Mouse (Mus musculus) adrenal gland, adult 8-10 months (tissue): ENCODE measurements around the gene Tubb3. TPM values are rescaled to one million over a fixed set of nuclear protein-coding genes. Genes with fewer than 3 reads are reported as not detected.
"Not testable (repeated sequence)": the region's sequence is repeated elsewhere in the genome, so short reads cannot be mapped to it uniquely, and the experiment has no call there.

Source experiments
- DNase-seq: peaks from one replicate; pipeline ENCODE4 v3.0.0; 2022
- total RNA-seq, 4 experiments: library from RNA; stranded (reverse); gene quantifications; 2 replicates each; pipeline ENCODE4 v1.2.4; 2022

Tubb3 gene
- total RNA-seq, 4 experiments from 2014 or later = 2.9 to 9.7 (median 6.6) TPM

DNA sequence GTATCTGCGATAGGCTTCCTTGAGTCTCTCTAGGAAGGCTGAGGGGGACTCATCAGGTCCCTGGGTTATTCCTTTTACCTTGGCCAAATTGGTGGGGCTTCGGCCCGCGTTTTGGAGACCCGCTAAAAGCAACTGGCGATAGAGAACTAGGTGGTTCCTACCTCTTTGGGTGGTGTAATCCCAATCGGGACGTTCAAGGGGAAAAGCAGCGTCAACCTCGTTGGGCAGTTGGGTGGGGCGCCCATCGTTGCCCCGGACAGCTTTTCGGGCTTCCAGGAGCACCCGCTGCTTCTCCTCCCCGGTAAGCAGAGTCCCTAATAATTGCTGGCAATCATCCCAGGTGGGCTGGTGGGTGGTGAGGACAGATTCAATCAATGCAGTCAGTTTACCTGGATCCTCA is 21.2 kb downstream of the Tubb3 start:
- no peak for DNase-seq

DNA sequence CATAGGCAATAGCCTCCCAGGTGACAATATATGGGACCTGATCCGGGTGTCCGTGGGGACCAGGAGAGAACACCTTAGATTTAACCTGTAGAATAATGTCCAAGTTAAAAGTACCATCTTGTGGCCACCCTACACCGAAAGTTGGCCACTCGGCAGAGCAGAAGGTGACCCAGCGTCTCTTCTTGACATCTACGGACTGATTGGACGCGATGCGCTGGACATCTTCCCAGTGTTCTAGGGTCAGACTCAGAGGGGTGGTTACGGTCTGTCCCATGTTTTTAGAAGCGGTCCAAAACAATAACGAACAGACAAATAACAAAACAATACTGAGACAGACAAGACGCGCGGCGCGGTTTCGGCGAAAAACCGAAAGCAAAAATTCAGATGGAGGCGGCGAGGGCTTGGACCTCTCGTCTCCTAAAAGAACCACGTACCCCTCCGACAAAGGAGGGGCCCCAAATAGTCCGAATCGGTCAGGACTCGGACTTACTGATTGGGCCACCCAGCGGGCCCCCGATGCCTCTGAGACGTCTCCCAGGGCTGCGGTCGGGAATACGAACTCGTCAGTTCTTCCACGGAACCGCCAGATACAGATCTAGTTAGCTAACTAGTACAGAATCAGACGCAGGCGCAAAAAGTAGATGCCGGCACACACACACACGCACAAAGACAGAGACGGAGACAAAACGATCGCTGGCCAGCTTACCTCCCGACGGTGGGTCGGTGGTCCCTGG is 22.2 kb downstream of the Tubb3 start:
- DNase-seq = not testable (repeated sequence)

DNA sequence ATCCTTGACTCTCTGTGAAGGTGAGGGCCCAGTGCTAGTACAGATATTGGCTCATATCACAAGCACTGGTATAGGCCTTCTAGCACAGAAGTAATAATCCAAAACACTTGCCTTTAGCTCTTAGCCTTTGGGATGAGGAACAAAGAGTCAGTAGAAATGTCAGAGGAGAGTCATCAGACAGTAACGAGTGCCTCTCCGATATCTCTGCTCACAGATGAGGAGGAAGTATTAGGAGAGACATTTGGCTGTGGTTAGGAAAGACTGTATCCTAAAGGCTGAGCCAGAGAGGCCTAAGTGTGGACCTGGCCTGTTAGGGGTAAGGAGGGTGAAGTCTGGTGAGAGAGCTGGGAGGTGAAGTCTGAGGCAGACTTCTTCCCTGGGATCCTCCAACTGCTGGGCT is 30.6 kb downstream of the Tubb3 start:
- DNase-seq = no peak

DNA sequence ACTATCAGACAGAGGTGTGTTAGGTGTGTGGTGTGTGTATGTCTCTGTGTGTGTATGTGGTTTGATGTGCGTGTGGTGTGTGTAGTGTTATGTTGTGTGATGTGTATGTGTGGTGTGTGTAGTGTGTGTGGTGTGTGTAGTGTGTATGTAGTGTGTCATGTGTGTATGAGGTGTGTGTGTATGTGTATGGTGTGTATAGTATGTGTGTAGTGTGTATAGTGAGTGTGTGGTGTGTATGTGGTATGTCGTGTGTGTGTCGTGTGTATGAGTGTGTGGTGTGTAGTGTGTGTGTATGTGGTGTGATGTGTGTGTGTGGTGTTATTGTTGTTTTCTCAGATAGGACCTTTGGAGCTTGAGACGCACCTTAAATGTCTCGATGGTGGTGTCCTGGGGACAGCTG is 31.1 kb downstream of the Tubb3 start:
- DNase-seq = no peak

DNA sequence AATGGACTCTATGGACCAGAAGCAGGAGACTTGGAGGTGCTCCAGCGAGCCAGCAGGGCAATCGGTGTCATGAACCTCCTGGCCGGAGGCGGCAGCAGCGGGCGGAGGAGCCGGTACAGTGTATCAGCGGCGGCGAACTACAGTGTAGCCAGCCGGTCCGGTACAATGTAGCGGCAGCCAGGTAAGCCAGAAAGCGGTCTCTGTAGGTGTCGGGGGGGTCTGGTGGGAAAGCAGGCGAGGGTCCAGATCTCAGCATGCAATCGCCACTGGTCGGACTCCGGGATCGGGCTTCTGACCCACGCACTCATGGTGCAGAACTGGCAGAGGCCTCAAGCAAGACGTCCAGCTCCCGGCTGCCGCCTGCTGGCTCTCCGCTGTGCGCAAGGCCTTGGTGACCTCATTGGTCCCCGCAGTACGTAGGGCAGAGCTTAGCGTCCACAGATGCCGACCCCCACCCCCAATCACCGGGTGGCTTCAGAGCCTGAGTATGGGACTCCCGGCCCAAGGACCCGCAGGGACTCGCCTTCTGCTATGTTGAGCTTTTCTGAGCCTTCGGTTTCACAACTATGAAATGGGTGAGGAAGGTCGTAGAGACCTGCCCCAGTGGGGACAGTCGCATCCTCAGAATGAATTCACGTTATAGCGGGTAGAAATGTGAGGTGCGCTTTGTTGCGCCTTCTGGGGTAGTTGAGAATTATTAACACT is 31.8 kb downstream of the Tubb3 start:
- DNase-seq = peak; percentile 81

DNA sequence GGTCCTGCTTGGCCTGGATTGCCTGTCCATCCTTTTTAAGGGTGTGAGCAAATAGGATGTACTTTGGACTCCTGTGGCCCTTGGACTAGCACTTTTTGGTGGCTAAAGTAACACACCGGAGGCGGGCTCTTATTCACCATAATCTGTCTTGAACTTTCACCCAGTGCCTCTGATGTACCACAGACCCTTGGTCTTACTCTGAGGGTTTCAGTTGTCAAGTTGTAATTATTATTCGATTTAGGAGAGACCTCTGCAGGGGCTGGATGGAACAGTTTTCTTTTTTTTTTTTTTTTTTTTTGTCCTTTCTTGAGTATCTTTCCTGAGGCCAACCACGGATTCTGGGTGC is 32.3 kb downstream of the Tubb3 start:
- DNase-seq = no peak

DNA sequence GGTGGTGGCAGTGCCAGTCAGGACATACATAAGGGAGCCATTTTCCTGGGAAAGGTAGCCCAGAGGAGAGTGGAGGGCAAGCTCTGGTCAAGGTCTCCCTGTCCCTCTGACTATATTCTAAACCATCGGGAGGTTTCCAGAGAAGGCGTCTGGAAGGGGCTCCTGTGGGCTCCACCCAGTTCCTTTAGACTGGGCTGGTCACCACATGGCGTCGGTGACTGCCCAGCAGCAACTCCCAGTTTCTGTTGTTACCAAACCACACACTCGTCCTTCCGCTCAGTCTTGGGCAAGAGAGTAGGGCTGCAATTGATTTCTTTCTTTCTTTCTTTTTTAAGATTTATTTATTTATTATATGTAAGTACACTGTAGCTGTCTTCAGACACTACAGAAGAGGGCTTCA is 32.9 kb downstream of the Tubb3 start:
- DNase-seq = no peak

DNA sequence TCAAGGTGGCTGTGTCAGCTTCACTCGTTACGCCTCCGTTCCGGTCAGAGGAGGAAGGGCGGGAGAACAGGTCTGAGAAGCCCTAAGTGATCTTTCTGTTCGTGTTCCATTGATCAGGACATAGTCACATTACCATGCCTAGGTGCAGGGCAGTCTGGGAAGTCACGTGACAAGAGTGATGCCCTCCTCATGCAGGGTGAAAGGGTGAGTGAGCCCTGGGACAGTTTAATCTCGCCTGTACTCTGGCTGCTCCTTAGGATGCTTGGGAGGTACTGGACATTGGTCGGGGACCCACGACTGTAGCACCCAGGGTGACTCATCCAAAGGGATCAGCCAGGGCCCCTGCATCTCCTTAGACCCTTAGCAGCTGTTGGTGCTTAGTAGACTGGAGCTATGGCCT is 34.8 kb downstream of the Tubb3 start:
- DNase-seq = no peak

DNA sequence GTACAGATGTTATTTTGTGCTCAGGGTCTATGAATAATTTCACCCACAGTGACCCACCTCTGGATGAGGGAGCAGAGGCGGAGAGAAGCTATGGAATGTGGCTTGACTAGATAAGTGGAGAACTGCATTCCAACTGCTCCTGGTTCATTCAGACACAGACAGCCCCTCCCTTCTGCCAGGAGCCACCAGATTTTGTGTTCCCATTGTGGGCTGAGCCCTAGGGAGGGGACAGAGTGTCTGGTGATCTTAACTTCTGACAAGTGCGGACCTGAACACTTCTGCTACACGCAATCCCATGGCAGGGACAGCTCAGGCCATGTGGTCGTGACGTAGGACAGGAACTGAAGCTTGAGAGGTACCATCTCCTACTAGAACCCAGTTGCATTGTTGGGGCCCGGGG is 35.6 kb downstream of the Tubb3 start:
- DNase-seq = no peak

DNA sequence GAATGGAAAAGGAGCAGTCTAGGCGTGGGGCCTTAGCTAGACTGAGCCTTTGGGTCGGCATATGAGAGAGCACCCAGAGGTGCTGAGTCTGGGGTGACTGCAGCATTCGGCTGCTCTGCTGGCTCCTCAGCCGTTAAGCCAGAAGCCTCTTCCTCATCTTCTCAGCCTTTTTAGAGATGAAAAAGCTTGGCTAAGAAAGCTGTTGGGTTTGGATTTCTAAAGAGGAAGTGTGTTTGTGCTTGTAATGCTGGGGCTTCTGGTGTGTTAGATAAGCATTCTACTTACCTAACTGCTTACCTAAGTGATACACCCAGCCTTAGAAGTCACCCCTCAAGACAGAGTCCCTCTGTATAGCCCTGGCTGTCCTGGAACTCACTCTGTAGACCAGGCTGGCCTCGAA is 39.6 kb downstream of the Tubb3 start:
- DNase-seq = no peak

DNA sequence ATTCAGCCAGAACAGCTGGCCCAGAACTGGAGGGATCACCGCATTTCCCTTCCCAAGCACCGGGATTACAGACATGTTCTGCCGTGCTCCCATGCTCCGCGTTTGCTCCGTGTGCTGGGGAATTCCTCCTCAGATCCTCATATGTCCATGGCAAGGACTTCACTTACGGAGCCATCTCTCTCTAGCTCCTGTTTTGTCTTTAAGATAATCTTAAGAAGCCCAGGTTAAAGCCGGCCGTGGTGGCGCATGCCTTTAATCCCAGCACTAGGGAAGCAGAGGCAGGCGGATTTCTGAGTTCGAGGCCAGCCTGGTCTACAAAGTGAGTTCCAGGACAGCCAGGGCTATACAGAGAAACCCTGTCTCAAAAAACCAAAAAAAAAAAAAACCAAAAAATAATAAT is 40.5 kb downstream of the Tubb3 start:
- not testable (repeated sequence) for DNase-seq

DNA sequence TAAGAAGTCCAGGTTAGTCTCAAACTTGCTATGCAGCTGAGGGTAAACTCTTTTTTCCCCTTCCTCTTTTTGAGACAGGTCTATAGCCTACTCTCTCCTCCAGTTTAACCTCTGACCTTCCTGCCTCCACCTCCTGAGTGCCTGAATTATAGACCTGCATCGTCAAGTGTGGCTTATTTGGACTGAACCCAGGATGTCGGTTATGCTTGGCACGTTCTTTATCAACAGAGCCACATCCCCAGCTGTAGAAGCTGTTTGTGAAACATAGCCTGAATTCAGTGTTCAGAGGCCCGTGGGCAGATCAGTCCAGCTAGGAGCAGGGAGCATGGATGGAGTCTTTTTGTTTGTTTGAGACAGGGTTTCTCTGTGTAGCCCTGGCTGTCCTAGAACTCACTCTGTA is 40.9 kb downstream of the Tubb3 start:
- no peak for DNase-seq

DNA sequence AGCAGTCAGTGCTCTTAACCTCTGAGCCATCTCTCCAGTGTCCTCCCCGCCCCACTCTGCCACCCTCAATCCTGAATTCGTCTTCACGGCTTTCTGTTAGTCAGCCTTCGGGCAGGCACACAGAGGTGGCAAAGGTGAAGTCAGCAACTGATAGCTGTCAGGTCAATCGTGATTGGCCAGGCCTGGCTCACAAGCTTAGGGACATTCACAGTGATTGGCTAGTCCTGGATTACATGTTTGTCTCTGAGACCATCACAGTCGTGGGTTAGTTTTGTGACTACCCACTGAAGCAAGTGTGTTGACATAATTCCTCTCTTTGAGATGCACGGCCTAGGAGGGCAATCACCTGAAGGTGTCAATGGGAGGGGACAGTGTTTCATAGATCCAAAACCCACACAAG is 42.1 kb downstream of the Tubb3 start:
- no peak for DNase-seq

DNA sequence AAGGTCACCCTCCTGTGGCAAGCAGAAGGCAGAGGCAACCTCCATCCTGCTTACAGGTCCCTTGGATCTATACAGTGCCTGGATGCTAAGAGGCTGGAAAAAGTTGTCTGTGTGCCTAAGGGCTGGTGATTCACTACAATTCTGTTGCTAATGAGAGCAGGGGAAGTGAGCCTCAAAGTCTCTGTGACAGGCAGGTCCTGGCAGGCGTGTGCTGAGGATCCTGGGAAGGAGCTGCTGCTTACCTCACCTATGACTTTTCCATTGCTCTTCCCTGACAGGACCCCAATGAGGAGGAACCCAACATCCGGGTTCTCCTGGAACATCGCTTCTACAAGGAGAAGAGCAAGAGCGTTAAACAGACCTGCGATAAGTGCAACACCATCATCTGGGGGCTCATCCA is 42.7 kb downstream of the Tubb3 start:
- DNase-seq = no peak

DNA sequence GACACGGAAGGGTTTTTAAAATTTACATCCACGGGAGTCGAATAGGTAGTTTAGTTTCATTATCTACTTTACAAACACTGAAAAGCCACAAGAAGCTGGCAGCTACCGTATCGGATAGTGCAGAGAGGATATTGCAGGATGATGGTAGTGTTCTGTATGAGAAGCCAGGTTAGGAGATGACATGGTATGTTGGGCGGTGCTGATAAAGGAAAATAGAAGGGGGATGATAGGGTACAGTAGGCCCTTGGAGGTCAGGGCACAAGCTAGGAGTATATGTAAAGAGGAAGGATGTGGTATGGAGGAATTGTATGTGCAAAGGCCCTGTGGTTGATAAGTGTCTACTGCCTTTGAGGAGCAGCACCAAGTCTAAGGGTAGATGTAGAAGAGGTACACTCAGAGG is 43.3 kb downstream of the Tubb3 start:
- DNase-seq = no peak

DNA sequence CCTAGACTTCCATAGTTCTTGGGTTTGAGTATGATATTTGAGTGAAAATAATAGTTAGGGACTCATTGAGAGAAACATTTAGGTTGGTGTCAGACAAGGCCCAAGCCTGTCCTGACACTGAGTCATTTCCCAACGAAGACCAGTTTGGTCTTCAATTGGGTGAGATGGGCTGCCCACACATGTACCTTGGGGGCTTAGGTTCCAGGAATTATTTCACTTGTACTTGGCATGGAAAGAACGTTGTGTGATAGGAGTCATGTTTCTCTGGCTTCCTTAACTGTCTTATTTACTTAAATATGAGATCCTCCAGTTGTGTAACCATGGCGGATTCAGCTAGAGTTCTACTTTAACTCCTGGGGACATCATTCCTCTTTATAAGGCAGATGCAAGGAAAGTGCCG is 52.4 kb downstream of the Tubb3 start:
- DNase-seq = no peak

DNA sequence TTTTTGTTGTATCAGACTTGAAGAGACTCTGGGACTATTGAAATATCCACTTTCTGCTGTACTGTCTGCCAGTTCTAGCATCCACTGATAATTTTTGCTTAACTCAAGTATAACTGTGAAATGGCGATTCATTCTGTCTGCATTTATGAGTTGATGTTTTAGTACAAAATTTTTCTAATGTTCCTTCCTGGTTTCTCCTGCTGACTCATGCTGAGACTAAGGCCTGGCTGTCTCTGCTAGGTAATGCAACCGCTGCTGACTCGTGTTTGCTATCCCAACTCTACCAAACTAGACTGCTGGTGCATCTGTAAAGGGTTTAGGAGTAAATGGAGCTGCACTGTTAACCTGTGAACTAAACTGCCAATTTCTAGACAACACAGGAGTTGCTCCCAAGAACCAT is 56.3 kb downstream of the Tubb3 start:
- no peak for DNase-seq

Other genes with a start within 250 kb of the Tubb3 start
- 10 to 100 TPM; 40.8 to 52.6 (median 41.6) TPM for gene Dpep1, start 225.2 kb upstream of the Tubb3 start, total RNA-seq
- 100 to 1,000 TPM; 112 to 141 (median 134) TPM for gene Chmp1a, start 198.7 kb upstream of the Tubb3 start, total RNA-seq
- gene Spata33, start 198.6 kb upstream of the Tubb3 start, total RNA-seq = 1 to 10 TPM; 1.7 to 7.6 (median 4.4) TPM
- gene Cdk10, start 186.6 kb upstream of the Tubb3 start, total RNA-seq = 10 to 100 TPM; 50.5 to 91.6 (median 76.1) TPM
- 10 to 100 TPM; 12.0 to 20.4 (median 17.1) TPM for gene Spata2l, start 175.2 kb upstream of the Tubb3 start, total RNA-seq
- 10 to 100 TPM; 18.2 to 37.2 (median 27.8) TPM for gene Zfp276, start 157.2 kb upstream of the Tubb3 start, total RNA-seq
- gene Vps9d1, start 157.1 kb upstream of the Tubb3 start, total RNA-seq = 10 to 100 TPM; 23.2 to 50.0 (median 37.6) TPM
- 1 to 10 TPM; 4.3 to 7.4 (median 5.5) TPM for gene Fanca, start 92.8 kb upstream of the Tubb3 start, total RNA-seq
- 1 to 10 TPM; 2.3 to 2.8 (median 2.4) TPM for gene Spire2, start 78.7 kb upstream of the Tubb3 start, total RNA-seq
- gene Tcf25, start 37.7 kb upstream of the Tubb3 start, total RNA-seq = 100 to 1,000 TPM; 223 to 301 (median 278) TPM
- under 1 TPM in 1 of 4 experiments, not detected in 3; 0.13 TPM for gene Mc1r, start 4.3 kb upstream of the Tubb3 start, total RNA-seq
- 10 to 100 TPM; 27.8 to 40.1 (median 34.2) TPM for gene Def8, start 12.1 kb downstream of the Tubb3 start, total RNA-seq
- 10 to 100 TPM; 69.7 to 99.4 (median 85.1) TPM for gene Afg3l1, start 66.5 kb downstream of the Tubb3 start, total RNA-seq
- 1 to 10 TPM in 1 of 4 experiments, under 1 TPM in 3; 0.21 to 1.2 (median 0.59) TPM for gene Dbndd1, start 104.0 kb downstream of the Tubb3 start, total RNA-seq
- 10 to 100 TPM; 10.7 to 26.2 (median 15.4) TPM for gene Gas8, start 107.4 kb downstream of the Tubb3 start, total RNA-seq
- gene Rhou, start 242.5 kb downstream of the Tubb3 start, total RNA-seq = 10 to 100 TPM; 32.7 to 40.0 (median 35.4) TPM